Mouse (Mus musculus) CD4-positive, CD25-positive, alpha-beta regulatory T cell, adult 2 months (primary cell): ENCODE data around the gene Gpr146.

Experiments
- DNase-seq: peaks from one replicate; pipeline ENCODE4 v3.0.0-alpha.2; 2012; ENCODE audit warnings: low read depth, low spot score

Gpr146 gene

GRCm38 (mm10) chr5:139425198-139425597 is 47.7 kb downstream of the Gpr146 start:
- no peak for DNase-seq

- no peak for DNase-seq
These were observed 49.5 kb downstream of the Gpr146 start for GRCm38 (mm10) chr5:139427001-139427400.

GRCm38 (mm10) chr5:139427989-139428388 is 50.5 kb downstream of the Gpr146 start:
- no peak for DNase-seq

GRCm38 (mm10) chr5:139429818-139430341 is 52.4 kb downstream of the Gpr146 start:
- no peak for DNase-seq

GRCm38 (mm10) chr5:139432333-139432732 is 54.8 kb downstream of the Gpr146 start:
- no peak for DNase-seq

- no peak for DNase-seq
These were observed 55.4 kb downstream of the Gpr146 start for GRCm38 (mm10) chr5:139432747-139433508.

GRCm38 (mm10) chr5:139433842-139434568 is 56.5 kb downstream of the Gpr146 start:
- DNase-seq, result no peak

- no peak for DNase-seq
These were observed 57.4 kb downstream of the Gpr146 start for GRCm38 (mm10) chr5:139434940-139435339.

- no peak for DNase-seq
These were observed 60.3 kb downstream of the Gpr146 start for GRCm38 (mm10) chr5:139437769-139438168.

- DNase-seq, result no peak
These were observed 60.9 kb downstream of the Gpr146 start for GRCm38 (mm10) chr5:139438440-139438839.

GRCm38 (mm10) chr5:139440451-139440850 is 63.0 kb downstream of the Gpr146 start:
- no peak for DNase-seq

- DNase-seq, result no peak
These were observed 63.6 kb downstream of the Gpr146 start for GRCm38 (mm10) chr5:139440926-139441725.

- no peak for DNase-seq
These were observed 64.2 kb downstream of the Gpr146 start for GRCm38 (mm10) chr5:139441726-139442018.

- DNase-seq, result no peak
These were observed 64.9 kb downstream of the Gpr146 start for GRCm38 (mm10) chr5:139442428-139442827.

- no peak for DNase-seq
These were observed 65.5 kb downstream of the Gpr146 start for GRCm38 (mm10) chr5:139442962-139443361.

- no peak for DNase-seq
These were observed 67.8 kb downstream of the Gpr146 start for GRCm38 (mm10) chr5:139445258-139445657.
